Mouse (Mus musculus): ENCODE data around the gene Plekhg1. TPM values are rescaled to one million over a fixed set of nuclear protein-coding genes. Genes with fewer than 3 reads are reported as not detected.

Gene Plekhg1
- polyA plus RNA-seq, 1 experiment from 2014 or later, result 8.0 TPM

GRCm38 (mm10) chr10:3995277-3995676 lies 255.1 kb downstream of the Plekhg1 start:
- Histone ChIP-seq H3K9ac (no peak overlapping the region), H3K4me2 (no peak overlapping the region), H3K4me1 (replicated peaks) (no peaks in the 10 kb centered on the region), H3K4me3 (no peak overlapping the region), H3K9me3 (replicated peaks) (no peaks in the 10 kb centered on the region), H3K27ac (no peak overlapping the region), H3K27me3 (no peaks in the 10 kb centered on the region), H3K36me3 (peaks cover 9% of the 10 kb centered on the region)
- 85% methylated on average over 4 of the region's 4 CpGs for WGBS
- no peak for ATAC-seq (replicated peaks; ENCODE audit: insufficient number of reproducible peaks, insufficient read depth, low FRiP score, low read depth)

- no peak overlapping the region for H3K4me3 ChIP-seq
- H3K27me3 ChIP-seq, result no peaks in the 10 kb centered on the region
- peaks cover 7% of the 10 kb centered on the region; the same call in 1 of the 2 replicates for H3K36me3 ChIP-seq
- no peak overlapping the region for H3K27ac ChIP-seq
- no peaks in the 10 kb centered on the region for H3K4me1 ChIP-seq (replicated peaks)
- H3K4me2 ChIP-seq, result no peak overlapping the region
- whole genome bisulfite sequencing, result 49% methylated on average over 15 of the region's 15 CpGs
- 0 out of 2 replicates have a peak, but pooled peaks have one; percentile 58 for ATAC-seq (replicated peaks; ENCODE audit: insufficient number of reproducible peaks, insufficient read depth, low FRiP score, low read depth)
- no peaks in the 10 kb centered on the region for H3K9me3 ChIP-seq (replicated peaks)
- H3K9ac ChIP-seq, result no peak overlapping the region
Measured at GRCm38 (mm10) chr10:3996170-3996876, 256.2 kb downstream of the Plekhg1 start.

GRCm38 (mm10) chr10:3997851-3998426 lies 257.8 kb downstream of the Plekhg1 start:
- Histone ChIP-seq H3K27ac (no peak overlapping the region), H3K4me3 (no peak overlapping the region), H3K27me3 (no peaks in the 10 kb centered on the region), H3K9ac (no peak overlapping the region), H3K4me2 (no peak overlapping the region), H3K4me1 (replicated peaks) (no peaks in the 10 kb centered on the region), H3K36me3 (no peaks in the 10 kb centered on the region), H3K9me3 (replicated peaks) (no peaks in the 10 kb centered on the region)
- no peak for ATAC-seq (replicated peaks; ENCODE audit: insufficient number of reproducible peaks, insufficient read depth, low FRiP score, low read depth)
- WGBS, result 80% methylated on average over 7 of the region's 7 CpGs

GRCm38 (mm10) chr10:4002711-4003110 lies 262.5 kb downstream of the Plekhg1 start:
- Histone ChIP-seq H3K27ac (no peak overlapping the region), H3K9me3 (replicated peaks) (no peaks in the 10 kb centered on the region), H3K4me1 (replicated peaks) (no peaks in the 10 kb centered on the region; the same call in 1 of the 2 replicates), H3K9ac (no peak overlapping the region), H3K27me3 (no peaks in the 10 kb centered on the region), H3K4me2 (no peak overlapping the region), H3K36me3 (no peaks in the 10 kb centered on the region), H3K4me3 (no peak overlapping the region)
- WGBS, result 83% methylated on average over 5 of the region's 5 CpGs
- no peak for ATAC-seq (replicated peaks; ENCODE audit: insufficient number of reproducible peaks, insufficient read depth, low FRiP score, low read depth)

GRCm38 (mm10) chr10:4005191-4005590 lies 265.0 kb downstream of the Plekhg1 start:
- Histone ChIP-seq H3K27me3 (no peaks in the 10 kb centered on the region), H3K9me3 (replicated peaks) (no peaks in the 10 kb centered on the region), H3K27ac (no peak overlapping the region), H3K4me3 (no peak overlapping the region), H3K4me1 (replicated peaks) (no peaks in the 10 kb centered on the region; the same call in 1 of the 2 replicates), H3K9ac (no peak overlapping the region), H3K36me3 (no peaks in the 10 kb centered on the region), H3K4me2 (no peak overlapping the region)
- ATAC-seq (replicated peaks; ENCODE audit: insufficient number of reproducible peaks, insufficient read depth, low FRiP score, low read depth), result no peak
- 72% methylated on average over 7 of the region's 7 CpGs for WGBS

- H3K4me3 ChIP-seq, result no peak overlapping the region
- no peaks in the 10 kb centered on the region for H3K36me3 ChIP-seq
- H3K27me3 ChIP-seq, result no peaks in the 10 kb centered on the region
- H3K4me1 ChIP-seq (replicated peaks), result no peaks in the 10 kb centered on the region; the same call in 1 of the 2 replicates
- peak overlapping the region; percentile 47; the same call in 1 of the 2 replicates for H3K27ac ChIP-seq
- 0 out of 2 replicates have a peak, but pooled peaks have one; percentile 39 for ATAC-seq (replicated peaks; ENCODE audit: insufficient number of reproducible peaks, insufficient read depth, low FRiP score, low read depth)
- H3K9me3 ChIP-seq (replicated peaks), result no peaks in the 10 kb centered on the region
- no peak overlapping the region for H3K9ac ChIP-seq
- H3K4me2 ChIP-seq, result no peak overlapping the region
- 55% methylated on average over 7 of the region's 7 CpGs for WGBS
Measured at GRCm38 (mm10) chr10:4006296-4007015, 266.3 kb downstream of the Plekhg1 start.

Other genes with a start within 250 kb of the Plekhg1 start
- gene Iyd, start 200.1 kb upstream of the Plekhg1 start, polyA plus RNA-seq (2015; fragmentation: Nextera tagmentation; extraction: Ambion mirVana), result 0.55 and 1.3 TPM in 2 replicates
- gene Mthfd1l, start 232.8 kb downstream of the Plekhg1 start, polyA plus RNA-seq (2015; fragmentation: Nextera tagmentation; extraction: Ambion mirVana), result 7.5 and 8.3 TPM in 2 replicates